Mouse (Mus musculus) kidney, postnatal 14 days (tissue): ENCODE measurements around the gene Pex11g.
A peak's percentile ranks its signal among the peaks of the same experiment; 100 is the strongest.

Source experiments
- DNase-seq: peaks from one replicate; pipeline ENCODE4 v3.0.0; 2022; ENCODE audit warnings: mixed read lengths

Gene Pex11g

GRCm38 (mm10) chr8:3414639-3415190, 52.8 kb downstream of the Pex11g start:
- no peak for DNase-seq

- DNase-seq = no peak
Observed at GRCm38 (mm10) chr8:3412816-3413215, 54.7 kb downstream of the Pex11g start.

GRCm38 (mm10) chr8:3411901-3412301, 55.6 kb downstream of the Pex11g start:
- DNase-seq = peak; percentile 21

GRCm38 (mm10) chr8:3411085-3411484, 56.4 kb downstream of the Pex11g start:
- DNase-seq = no peak

- DNase-seq = no peak
Observed at GRCm38 (mm10) chr8:3407417-3407816, 60.1 kb downstream of the Pex11g start.
